Mouse (Mus musculus): ENCODE data around the gene Ms4a7. TPM values are rescaled to one million over a fixed set of nuclear protein-coding genes. Genes with fewer than 3 reads are reported as not detected.
A peak's percentile ranks its signal among the peaks of the same experiment; 100 is the strongest.
"Not testable (repeated sequence)": the region's sequence is repeated elsewhere in the genome, so short reads cannot be mapped to it uniquely, and the experiment has no call there.

The Ms4a7 gene
- total RNA-seq (2022): under 1 TPM in 2 of 4 experiments, not detected in 2; 0.18 to 0.50 TPM

DNA sequence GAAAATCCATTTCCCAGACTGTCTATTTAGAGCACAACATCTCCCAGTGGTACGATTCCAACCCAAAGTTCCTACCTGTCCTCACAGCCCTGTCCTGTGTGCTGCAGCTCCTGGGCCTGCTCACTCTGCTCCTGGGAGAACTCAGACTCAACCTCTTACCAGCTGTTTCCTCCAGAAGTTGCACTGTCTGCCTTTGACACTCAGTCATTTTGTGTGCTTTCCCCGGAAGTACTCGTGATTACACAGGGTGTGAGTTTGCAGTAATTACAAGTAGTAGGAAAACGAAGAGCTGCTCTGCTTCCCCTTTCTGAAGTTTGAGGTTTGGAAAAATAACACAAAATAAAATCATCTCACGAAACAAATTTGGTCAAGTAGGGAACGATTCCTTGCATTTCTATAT, at the start of gene Ms4a7:
Ms4a7 (minus strand) TSS at position 215 of the 400 bp plus-strand sequence.
- DNase-seq (ENCODE audit: low spot score in 2 of 2): no peak

DNA sequence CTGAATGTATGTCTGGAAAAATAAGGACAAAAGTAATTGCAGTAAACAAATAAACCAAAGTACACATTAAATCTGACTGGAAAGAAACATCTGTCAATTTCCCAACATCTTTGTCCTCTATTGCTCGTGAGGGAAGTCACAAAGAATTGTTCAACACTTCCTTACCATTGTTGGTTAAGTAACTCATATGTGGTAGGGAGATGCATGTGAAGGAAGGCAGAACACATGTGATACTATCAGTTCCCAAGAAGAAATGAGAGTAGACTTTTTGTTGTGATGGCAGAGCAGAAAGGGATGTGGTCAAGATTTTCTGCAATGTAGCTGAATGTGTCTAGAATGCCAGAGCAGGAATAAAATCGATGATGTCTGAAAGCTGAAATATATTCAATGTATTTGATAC, 40.5 kb upstream of the Ms4a7 start:
- no peak for DNase-seq (ENCODE audit: low spot score in 2 of 2)

DNA sequence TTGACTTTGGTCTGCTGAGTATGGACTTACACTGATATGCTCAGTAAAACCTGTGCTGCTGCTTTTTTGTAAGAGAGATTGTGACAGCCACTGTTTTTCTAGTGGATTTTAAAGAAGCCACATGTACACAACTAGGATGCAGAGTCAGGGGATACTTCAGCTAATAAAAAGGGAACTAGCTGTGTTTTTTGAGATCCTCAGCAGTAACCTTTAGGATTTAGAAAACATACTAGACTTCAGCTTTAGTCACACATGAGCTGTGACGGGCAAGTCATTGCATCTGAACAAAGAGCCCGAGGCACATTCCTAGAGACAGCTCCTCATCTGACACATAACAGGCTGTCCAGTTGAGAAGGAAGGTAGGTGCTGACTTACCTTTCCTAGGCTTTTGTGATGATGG, 39.3 kb upstream of the Ms4a7 start, which contains the start of gene Ms4a4a:
Ms4a4a (plus strand) TSS at position 251 of the 400 bp plus-strand sequence.
- DNase-seq (ENCODE audit: low spot score in 2 of 2): no peak

DNA sequence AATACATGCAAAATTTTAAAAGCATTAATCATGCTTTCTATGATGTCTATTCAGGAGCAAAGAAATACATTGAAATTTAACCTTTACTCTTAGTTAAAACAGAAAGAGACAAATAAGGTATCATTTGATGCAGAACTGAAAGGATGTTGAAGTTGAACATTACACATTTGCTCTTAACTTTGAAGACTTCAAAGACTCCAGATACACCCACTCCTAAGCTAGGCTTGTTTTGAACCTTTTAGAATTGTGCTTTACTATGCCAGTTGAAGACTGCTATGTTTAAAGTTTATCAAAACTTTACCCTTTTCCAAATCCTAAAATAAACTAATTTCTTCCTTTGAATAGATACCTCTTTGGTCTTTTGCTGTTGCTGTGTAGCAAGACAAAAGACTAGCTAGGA, 35.2 kb upstream of the Ms4a7 start:
- no peak for DNase-seq (ENCODE audit: low spot score in 2 of 2)

DNA sequence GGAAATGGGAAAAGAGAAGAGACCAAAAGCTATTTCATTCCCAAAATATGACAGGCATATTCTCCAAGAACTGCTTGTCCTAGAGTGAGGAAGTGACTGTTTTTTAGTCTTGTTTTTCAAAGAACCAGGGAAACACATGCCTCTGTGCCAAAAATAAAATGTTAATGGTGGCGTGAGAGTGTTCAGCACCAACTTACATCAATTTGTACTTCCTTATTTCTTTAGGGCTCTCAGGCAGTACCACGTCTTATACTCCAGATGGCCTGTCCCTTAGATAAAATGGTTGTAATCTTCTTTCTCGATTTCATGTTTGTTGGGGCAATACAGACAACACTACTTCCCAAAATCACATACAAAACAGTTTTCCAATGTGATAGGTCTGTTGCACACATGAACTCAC, 32.4 kb upstream of the Ms4a7 start:
- DNase-seq (ENCODE audit: low spot score in 2 of 2): no peak

DNA sequence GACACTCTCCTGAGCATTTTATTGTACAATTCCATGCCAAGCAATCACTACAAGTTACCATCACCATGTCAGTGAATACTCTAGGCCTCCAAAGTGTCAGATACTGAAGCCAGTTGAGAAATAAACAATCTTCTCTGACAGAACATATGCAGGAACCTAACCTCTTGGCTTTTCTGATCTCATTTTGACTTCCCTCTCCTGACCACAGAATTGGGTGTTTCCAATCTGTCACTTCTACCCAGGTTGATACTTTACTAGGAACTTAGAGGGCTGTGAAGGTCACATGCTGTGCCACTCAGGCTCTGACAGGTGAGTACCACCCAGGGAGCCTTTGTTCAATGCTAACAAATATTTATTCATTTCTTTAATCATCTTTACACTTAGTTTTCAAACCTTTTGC, 26.1 kb upstream of the Ms4a7 start:
- DNase-seq (ENCODE audit: low spot score in 2 of 2): no peak

DNA sequence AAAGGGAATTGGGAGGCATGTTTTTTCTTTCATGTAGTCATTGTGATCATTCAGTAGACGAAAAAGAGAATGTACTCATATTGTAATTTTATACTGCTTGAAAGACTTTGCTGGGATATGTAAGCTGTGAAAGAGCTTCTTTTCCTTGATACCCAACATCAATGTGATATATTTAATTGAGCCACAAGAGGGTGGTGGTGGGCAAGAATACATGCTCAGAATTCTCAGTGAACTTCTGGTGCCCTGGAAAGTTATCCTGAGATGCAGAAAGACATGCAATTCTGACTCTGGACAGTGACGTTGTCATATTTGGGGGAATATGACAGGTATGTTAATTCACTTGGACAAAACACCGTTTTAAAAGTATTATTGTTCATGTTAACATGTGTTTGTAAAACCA, 24.2 kb upstream of the Ms4a7 start:
- DNase-seq (ENCODE audit: low spot score in 2 of 2): no peak

DNA sequence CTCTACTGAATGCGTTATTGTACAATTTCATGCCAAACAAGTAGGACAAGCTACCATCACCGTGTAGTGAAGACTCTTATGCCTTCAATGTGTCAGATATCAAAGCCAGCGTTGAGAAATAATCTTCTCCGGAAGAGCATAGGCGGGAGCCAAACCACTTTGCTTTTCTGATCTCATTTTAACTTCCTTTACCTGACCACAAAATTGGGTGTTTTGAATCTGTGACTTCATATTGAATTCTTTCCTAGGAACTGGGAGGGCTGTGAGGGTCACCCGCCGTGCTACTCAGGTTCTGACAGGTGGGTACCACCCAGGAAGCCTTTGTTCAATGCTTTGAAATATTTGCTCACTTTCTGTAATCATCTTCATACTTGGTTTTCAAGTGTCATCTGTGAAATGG, 19.8 kb upstream of the Ms4a7 start:
- no peak for DNase-seq (ENCODE audit: low spot score in 2 of 2)

DNA sequence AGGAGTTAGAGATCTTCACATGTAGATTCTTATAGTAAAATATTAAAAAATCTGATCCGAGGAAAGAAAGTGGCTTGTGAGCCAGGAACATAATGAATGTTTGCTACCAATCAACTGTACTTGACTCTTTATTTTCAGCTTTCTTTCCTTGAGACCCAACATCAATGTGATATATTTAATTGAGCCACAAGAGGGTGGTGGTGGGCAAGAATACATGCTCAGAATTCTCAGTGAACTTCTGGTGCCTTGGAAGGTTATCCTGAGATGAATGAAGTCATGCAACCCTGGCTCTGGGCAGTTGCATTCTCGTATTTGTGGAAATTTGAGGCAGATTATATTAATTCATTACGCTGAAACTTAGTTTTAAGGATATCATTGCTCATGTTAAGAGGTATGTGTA, 15.9 kb upstream of the Ms4a7 start:
- no peak for DNase-seq (ENCODE audit: low spot score in 2 of 2)

DNA sequence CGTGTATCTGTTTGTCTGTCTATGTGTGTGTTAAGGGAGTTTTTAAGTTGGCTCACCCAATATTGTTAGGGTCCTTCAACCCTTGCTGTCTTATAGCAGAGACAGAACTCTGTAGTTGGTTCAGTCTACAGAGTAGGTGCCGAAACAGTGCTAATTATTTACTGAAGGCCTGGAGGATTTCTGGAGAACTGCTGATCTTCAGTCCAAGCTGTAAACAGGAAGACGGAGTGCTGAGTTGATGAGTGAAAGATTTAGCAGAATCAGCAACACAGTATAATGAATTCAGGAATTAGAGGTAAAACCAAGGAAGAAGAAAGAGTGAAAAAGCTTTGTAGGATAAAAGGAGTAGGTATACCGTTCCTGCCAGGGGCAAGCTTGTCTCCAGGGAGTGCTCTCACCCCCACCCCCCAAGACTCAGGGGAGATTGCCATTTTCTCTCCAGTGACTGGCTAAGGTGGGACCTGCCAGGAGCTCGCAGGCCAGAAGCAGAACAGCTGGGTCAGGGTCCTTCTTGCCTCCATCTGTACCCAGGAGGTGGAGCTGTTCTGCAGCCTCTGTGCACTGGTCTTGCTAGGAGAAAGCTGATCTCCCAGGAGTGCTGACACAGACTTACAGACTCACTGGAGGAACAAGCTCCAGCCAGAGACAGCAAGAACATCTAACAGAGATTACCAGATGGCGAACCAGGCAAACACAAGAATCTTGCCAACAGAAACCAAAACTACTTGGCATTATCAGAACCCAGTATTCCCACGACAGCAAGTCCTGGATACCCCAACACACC, 13.9 kb upstream of the Ms4a7 start:
- peak; percentile 6 to 29 for DNase-seq (ENCODE audit: low spot score in 2 of 2)

DNA sequence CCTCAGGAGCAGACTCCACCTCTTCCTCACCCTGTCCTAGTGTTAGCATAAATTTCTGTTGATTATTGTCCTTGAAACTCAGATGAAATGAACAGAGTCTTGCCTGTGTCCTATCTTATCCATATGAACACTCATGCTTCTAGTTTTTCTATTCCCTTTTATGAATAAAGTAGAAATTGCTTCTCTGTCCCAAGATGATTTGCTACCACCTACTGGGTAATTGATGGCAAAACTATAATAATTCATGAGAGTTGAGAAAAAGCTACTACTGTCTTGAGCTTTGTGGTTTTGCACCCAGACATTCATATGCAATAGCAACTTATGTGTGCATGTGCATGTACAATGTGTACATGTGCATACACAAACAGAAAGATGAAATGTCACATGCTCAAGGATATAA, 8.0 kb upstream of the Ms4a7 start:
- DNase-seq (ENCODE audit: low spot score in 2 of 2): no peak

DNA sequence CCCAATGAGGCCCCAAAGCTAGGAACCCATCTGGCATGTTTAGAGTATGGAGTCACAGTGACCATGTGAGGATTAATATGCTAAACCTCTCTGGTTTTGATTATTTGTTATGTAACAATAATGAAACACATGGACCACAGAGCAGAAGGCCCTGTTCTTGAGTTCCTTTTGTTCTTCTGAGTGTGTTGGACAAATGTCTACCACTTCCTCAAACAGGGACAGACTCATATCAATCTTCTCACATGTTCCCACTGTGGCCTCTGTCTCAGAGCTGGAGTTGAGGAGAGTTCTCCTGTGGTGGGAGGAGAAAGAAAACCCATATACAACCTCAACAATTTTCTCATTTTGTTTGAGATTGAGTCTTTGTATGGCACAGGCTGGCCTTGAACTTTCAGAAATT, 7.2 kb upstream of the Ms4a7 start:
- DNase-seq (ENCODE audit: low spot score in 2 of 2): no peak

DNA sequence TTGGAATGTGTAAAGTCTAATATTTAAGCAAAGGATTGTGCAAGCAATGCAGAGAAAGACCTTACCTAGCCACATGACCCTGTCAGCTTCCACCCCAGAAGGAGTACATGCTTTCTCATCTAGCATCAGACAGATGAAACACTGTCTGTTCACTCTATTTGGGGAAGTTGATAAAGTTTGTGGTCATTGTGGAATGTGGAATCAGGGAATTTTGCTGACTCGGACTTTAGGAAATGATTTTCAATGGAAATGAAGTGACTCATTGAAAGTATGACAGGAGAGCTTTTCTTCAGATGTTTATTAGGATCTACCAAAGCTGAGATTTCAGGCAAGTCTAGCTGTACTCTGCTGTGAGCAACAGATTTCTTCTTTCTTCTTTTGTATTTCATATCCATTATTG, 14.8 kb downstream of the Ms4a7 start:
- DNase-seq (ENCODE audit: low spot score in 2 of 2): no peak

DNA sequence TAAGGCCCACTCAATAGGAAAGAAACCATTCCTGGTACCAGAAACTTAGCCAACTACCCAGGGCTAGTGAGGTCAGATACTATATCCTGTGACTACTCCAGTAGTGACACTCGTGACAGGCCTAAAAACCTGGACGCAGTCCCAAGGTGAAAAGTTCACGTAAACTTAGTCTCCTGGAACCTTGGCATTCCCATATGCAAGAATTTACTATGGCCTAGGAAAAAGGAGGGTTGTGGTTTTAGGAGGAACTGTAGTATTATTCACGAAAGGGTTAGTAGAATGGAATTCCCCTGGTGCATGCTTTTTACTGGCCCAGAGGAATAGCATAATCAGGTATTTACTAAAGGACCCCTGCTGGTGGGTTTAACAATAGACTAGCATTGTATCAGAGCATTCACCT, 19.2 kb downstream of the Ms4a7 start:
- no peak for DNase-seq (ENCODE audit: low spot score in 2 of 2)

DNA sequence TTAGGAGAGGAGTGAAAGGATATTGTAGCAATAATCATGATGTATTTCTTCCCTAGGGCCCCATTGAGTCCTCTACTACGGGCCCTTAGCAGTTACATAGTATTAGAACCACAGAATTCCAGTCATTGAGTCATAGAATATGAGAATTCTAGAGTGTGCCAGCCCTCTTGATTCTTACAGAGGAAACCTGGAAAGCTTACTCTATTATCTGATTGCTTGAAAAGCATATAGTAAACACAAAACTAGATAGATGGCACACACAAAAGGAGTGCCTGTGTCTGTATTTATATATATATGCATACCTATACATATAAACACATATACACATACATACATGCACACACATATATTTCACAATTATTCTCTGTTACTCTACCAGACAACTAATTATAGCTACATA, 21.6 kb downstream of the Ms4a7 start, which contains the start of gene Ms4a14:
Ms4a14 (minus strand) TSS at position 101 of the 400 bp plus-strand sequence.
- DNase-seq (ENCODE audit: low spot score in 2 of 2): no peak

DNA sequence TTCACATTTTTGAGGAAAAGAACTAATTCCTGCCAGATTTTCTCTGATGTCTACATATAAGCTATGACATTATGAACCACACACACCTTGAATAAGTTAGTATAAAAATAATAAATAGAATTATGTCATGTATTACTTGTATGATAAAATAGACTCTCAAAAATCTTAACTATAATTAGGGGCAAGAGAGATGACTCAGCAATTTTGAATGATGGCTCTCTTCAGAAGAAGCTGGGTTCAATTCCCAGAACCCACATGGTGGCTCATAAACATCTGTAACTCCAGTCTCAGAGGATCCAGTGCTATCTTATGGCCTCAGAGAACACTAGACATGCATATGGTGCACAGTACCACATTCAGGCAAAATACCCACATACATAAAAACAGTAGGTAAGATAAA, 27.1 kb downstream of the Ms4a7 start:
- DNase-seq (ENCODE audit: low spot score in 2 of 2): no peak

DNA sequence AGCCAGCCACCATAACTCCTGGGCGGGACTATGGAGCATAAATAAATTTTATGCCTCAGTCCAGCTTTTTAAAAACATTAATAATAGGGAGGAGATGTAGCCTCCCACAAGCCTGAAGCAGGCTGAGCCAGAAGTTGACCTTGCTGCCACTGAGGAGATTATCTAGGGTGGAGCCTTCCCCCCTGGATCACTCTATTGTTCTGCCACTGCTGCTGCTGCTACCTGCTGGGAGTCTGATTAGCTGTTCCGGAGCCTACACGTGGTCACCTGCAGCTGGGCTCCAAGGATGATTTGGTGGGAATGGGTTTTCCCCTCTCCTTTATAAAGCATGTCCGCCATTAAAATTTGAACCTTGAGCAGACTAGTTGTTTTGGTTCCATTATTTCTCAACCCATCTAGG, 36.4 kb downstream of the Ms4a7 start:
- not testable (repeated sequence) for DNase-seq (ENCODE audit: low spot score in 2 of 2)

DNA sequence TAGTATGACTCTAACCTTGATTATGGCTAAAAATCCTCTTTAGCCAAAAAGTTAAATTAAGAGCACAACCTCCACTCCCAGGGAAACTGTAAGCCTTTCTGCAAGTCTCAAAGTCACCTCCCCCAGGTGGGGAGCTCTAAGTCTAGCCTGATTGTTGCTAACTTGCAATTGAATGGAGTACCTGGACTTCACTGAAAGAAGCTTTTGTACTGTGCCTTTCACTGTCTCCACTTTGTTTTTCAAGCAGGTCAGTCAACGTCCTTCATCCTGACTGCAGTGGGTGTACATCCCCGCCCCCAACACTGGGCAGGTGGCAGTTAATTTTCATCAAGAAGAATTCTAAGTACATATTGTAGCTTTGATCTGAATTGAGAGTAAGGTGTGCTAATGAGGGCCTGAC, 37.0 kb downstream of the Ms4a7 start:
- DNase-seq (ENCODE audit: low spot score in 2 of 2): no peak

DNA sequence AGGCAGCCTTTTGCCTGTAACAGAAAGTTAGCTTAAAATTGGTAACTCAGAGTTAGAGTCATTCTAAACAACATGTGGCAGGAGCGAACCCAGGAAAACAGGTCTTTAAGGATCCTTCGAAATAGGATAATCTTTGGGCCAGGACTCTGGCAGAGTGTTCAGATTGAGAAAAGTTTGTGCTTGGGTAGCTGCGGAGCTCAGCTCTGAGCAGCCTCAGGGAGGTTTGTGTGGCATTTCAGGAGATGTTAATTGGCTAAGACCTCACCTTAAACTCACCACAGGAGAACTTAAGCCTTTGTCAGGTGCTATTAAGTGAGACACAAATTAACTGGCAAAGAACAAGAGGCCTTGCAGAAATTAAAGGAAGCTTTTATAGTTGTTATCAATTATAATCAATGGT, 42.3 kb downstream of the Ms4a7 start:
- not testable (repeated sequence) for DNase-seq (ENCODE audit: low spot score in 2 of 2)

DNA sequence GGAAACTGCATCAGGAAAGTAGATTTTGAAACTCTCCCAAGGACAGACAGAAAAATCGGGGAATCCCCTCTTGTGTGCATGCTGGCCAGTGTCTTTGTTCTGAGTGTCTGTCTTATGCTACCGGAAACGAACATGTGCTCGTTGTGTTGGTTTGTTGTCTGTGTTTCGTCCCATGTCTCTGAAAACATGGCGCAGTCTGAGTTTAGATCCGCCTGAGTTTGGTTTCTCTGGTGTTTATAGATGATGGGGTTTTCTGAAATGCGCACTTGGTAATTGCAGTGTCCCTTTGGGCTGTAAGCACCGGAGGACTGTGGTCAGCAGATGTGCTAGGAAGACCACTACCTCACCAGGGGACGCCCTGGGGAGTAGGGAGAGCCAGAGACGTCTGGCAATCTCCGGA, 43.0 kb downstream of the Ms4a7 start:
- no peak for DNase-seq (ENCODE audit: low spot score in 2 of 2)

DNA sequence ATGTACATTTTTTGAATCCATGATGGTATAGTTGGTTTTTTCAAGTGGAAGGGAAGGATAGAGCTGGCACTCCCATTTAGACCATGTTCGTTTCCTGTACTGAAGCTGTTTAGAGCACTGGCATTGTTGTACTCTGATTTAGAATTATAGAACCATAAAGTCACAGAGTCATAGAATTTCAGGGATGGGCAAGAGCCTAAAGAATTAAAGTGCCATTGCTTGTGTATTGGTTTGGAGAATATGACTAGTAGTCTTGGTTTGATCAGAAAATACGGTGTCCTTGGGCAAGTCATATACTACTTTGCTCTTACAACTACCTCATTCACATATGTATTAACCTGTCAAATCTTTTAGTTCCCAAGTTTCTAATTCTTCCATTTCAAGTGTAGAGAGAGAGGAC, 52.2 kb downstream of the Ms4a7 start, which contains the start of gene Ms4a5:
Ms4a5 (minus strand) TSS at position 101 of the 400 bp plus-strand sequence.
- DNase-seq (ENCODE audit: low spot score in 2 of 2): no peak

DNA sequence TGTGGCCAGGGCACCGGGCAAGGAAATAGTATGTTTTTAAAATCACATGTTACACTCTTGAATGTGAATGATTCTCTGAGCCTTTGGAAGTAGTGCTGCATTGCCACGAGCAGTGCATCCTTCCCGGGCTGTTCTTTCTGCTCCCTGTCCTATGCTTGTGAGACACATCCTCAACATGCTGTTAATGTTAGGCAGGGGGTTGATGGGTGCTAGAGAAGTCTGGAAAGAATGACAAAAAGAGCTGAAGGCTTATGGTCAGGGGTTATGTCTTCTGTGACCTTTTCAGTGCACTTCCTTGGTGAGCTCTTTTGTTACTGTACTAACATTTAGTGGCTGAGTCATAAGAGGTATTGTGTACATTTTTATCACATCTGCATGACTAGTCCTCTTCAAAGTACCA, 55.7 kb downstream of the Ms4a7 start:
- no peak for DNase-seq (ENCODE audit: low spot score in 2 of 2)

DNA sequence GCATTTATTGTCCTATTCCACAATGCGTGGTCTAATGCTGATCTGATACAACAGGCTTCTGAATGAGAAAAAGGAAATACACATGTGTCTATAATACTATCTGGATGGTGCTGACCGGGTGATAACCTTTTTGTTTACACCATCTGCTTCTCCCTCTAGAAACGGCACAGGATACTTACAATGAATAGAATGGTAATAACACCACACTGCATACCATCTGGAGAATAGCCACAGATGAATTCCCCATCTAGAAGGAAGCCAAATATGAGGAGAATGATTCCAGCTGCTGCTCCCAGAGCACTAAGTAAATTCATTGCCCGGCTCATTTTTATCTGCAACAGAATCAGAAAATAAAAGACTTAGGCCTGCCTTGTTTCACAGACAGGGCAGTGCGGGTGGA, 59.5 kb downstream of the Ms4a7 start:
- no peak for DNase-seq (ENCODE audit: low spot score in 2 of 2)

All from layer of hippocampus, adult 8-10 months (tissue).